Mouse (Mus musculus): ENCODE results near the gene Mtcl1. TPM values are rescaled to one million over a fixed set of nuclear protein-coding genes. Genes with fewer than 3 reads are reported as not detected.

Gene Mtcl1
- polyA plus RNA-seq, 1 experiment from 2014 or later, result 14.3 TPM

DNA sequence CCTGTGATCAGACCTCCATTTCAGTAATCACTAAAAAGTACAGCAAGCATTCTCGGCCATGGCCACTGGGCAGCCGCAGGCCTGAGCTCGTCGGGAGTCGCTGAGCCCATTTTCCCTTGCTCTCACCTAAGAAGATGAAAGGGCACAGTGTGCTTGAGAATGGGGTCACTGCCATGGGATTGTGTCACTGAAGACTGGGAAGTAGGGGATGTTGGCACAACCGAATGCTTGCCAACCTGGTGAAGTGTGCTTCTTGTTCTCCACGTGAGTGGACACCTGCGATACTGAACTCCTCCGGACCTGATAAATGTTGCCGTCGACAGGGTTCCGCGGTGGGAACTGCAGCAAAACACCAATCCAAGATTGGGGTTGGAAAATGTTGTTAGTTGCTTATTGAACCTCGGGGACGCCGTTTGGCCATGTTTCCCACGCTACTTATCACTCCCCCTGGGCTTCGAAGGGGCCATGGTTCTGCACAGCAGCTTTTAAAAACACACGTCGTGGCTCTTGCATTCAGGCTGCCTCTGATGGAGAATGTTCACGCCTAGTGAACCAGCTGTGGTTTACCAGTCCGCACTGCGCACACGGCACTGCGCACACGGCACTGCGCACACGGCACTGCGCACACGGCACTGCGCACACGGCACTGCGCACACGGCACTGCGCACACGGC, 85.6 kb downstream of the Mtcl1 start:
- DNase-seq (no peak), ATAC-seq (ENCODE audit: insufficient read depth) (no peak)
- Histone ChIP-seq H3K9ac (no peak overlapping the region), H3K4me3 (ENCODE audit: low read depth, low read length) (no peak overlapping the region), H3K36me3 (ENCODE audit: insufficient read depth) (peaks cover 8% of the 10 kb centered on the region; the same call in 1 of the 2 replicates), H3K4me2 (no peak overlapping the region), H3K27ac (ENCODE audit: low read depth) (no peak overlapping the region), H3K9me3 (ENCODE audit: low read depth, low read length) (no peaks in the 10 kb centered on the region), H3K4me1 (ENCODE audit: insufficient read depth) (no peaks in the 10 kb centered on the region), H3K27me3 (ENCODE audit: insufficient read depth, low read length) (no peaks in the 10 kb centered on the region)
- no peak for TF ChIP-seq CTCF (IDR thresholded peaks at IDR 0.05; ENCODE audit: low read depth)
- WGBS, result 91% methylated on average over 35 of the region's 36 CpGs

GRCm38 (mm10) chr17:66362287-66363016, 87.1 kb downstream of the Mtcl1 start:
- 53% methylated on average over 15 of the region's 15 CpGs for WGBS
- 0 out of 2 replicates have a peak, but pooled peaks cover 8% of the 10 kb centered on the region for H3K36me3 ChIP-seq (ENCODE audit: insufficient read depth)
- H3K9ac ChIP-seq, result no peak overlapping the region
- no peak overlapping the region for H3K27ac ChIP-seq (ENCODE audit: low read depth)
- no peaks in the 10 kb centered on the region for H3K27me3 ChIP-seq (ENCODE audit: insufficient read depth, low read length)
- ATAC-seq (ENCODE audit: insufficient read depth) (peak; percentile 10; the same call in 1 of the 2 replicates), DNase-seq (no peak)
- no peaks in the 10 kb centered on the region for H3K4me1 ChIP-seq (ENCODE audit: insufficient read depth)
- H3K4me2 ChIP-seq, result no peak overlapping the region
- no peak for TF ChIP-seq CTCF (IDR thresholded peaks at IDR 0.05; ENCODE audit: low read depth)
- H3K9me3 ChIP-seq (ENCODE audit: low read depth, low read length), result no peaks in the 10 kb centered on the region
- no peak overlapping the region for H3K4me3 ChIP-seq (ENCODE audit: low read depth, low read length)

GRCm38 (mm10) chr17:66358026-66358978, 91.2 kb downstream of the Mtcl1 start:
- peak overlapping the region; percentile 60 for H3K27ac ChIP-seq (ENCODE audit: low read depth)
- H3K4me1 ChIP-seq (ENCODE audit: insufficient read depth), result no peaks in the 10 kb centered on the region
- TF ChIP-seq CTCF (IDR thresholded peaks at IDR 0.05; ENCODE audit: low read depth), result no peak
- no peaks in the 10 kb centered on the region for H3K27me3 ChIP-seq (ENCODE audit: insufficient read depth, low read length)
- no peaks in the 10 kb centered on the region for H3K9me3 ChIP-seq (ENCODE audit: low read depth, low read length)
- no peak overlapping the region for H3K9ac ChIP-seq
- H3K36me3 ChIP-seq (ENCODE audit: insufficient read depth), result no peaks in the 10 kb centered on the region
- WGBS, result 67% methylated on average over 27 of the region's 27 CpGs
- H3K4me3 ChIP-seq (ENCODE audit: low read depth, low read length), result no peak overlapping the region
- H3K4me2 ChIP-seq, result peak overlapping the region; percentile 29; the same call in 1 of the 2 replicates
- DNase-seq (peak; percentile 54), ATAC-seq (ENCODE audit: insufficient read depth) (peak; percentile 68)

GRCm38 (mm10) chr17:66357171-66358025, 92.2 kb downstream of the Mtcl1 start:
- Histone ChIP-seq H3K4me1 (ENCODE audit: insufficient read depth) (no peaks in the 10 kb centered on the region), H3K9me3 (ENCODE audit: low read depth, low read length) (no peaks in the 10 kb centered on the region), H3K36me3 (ENCODE audit: insufficient read depth) (no peaks in the 10 kb centered on the region), H3K4me2 (peak overlapping the region; percentile 29; the same call in 1 of the 2 replicates), H3K4me3 (ENCODE audit: low read depth, low read length) (no peak overlapping the region), H3K27ac (ENCODE audit: low read depth) (peak overlapping the region; percentile 60), H3K27me3 (ENCODE audit: insufficient read depth, low read length) (no peaks in the 10 kb centered on the region), H3K9ac (no peak overlapping the region)
- WGBS, result 72% methylated on average over 9 of the region's 9 CpGs
- peak; percentile 10; the same call in 1 of the 2 replicates for ATAC-seq (ENCODE audit: insufficient read depth)
- no peak for DNase-seq
- no peak for TF ChIP-seq CTCF (IDR thresholded peaks at IDR 0.05; ENCODE audit: low read depth)

GRCm38 (mm10) chr17:66353907-66354306, 95.6 kb downstream of the Mtcl1 start:
- WGBS, result 64% methylated on average over 14 of the region's 14 CpGs
- DNase-seq (no peak), ATAC-seq (ENCODE audit: insufficient read depth) (no peak)
- Histone ChIP-seq H3K4me1 (ENCODE audit: insufficient read depth) (no peaks in the 10 kb centered on the region; the same call in 1 of the 2 replicates), H3K36me3 (ENCODE audit: insufficient read depth) (no peaks in the 10 kb centered on the region), H3K27me3 (ENCODE audit: insufficient read depth, low read length) (no peaks in the 10 kb centered on the region), H3K4me3 (ENCODE audit: low read depth, low read length) (no peak overlapping the region), H3K9ac (no peak overlapping the region), H3K27ac (ENCODE audit: low read depth) (peak overlapping the region; percentile 71; the same call in 1 of the 2 replicates), H3K4me2 (no peak overlapping the region), H3K9me3 (ENCODE audit: low read depth, low read length) (no peaks in the 10 kb centered on the region)
- TF ChIP-seq CTCF (IDR thresholded peaks at IDR 0.05; ENCODE audit: low read depth), result no peak

Data from lung, embryonic 14.5 days (tissue).